Mouse (Mus musculus) heart, postnatal 0 days (tissue): Measurements from ENCODE around the gene Mre11a. TPM values are rescaled to one million over a fixed set of nuclear protein-coding genes. Genes with fewer than 3 reads are reported as not detected.

Experiments used
- ATAC-seq: fragments of 200-750 bp; cut with Nextera tagmentation; 2 replicates; pipeline ENCODE4 v1.8.0; 2017; ENCODE audit warnings: low read depth, moderate number of reproducible peaks, moderate library complexity; ENCODE audit not compliant: insufficient read depth
- DNase-seq: peaks from one replicate; pipeline ENCODE4 v3.0.0-alpha.2; 2016; ENCODE audit warnings: low spot score
- H3K27ac ChIP-seq: fragments of 300-500 bp; sonication (generic); 2 replicates; pipeline ENCODE4 v1.5.1; 2014; ENCODE audit warnings: low read depth, mild to moderate bottlenecking
- H3K27me3 ChIP-seq: fragments of 300-500 bp; sonication (generic); 2 replicates; pipeline ENCODE4 v1.6.1; 2014; ENCODE audit warnings: low read length, mixed read lengths; ENCODE audit not compliant: control insufficient read depth, insufficient read depth
- H3K36me3 ChIP-seq: fragments of 300-500 bp; sonication (generic); replicated peaks from 2 replicates; pipeline ENCODE4 v1.6.1; 2014; ENCODE audit warnings: low read length, mixed read lengths; ENCODE audit not compliant: control insufficient read depth, insufficient read depth
- H3K4me1 ChIP-seq: fragments of 300-500 bp; sonication (generic); 2 replicates; pipeline ENCODE4 v1.6.1; 2014; ENCODE audit warnings: antibody characterized with exemption; ENCODE audit not compliant: control insufficient read depth, insufficient read depth
- H3K4me2 ChIP-seq: fragments of 300-500 bp; sonication (generic); 2 replicates; pipeline ENCODE4 v1.6.1; 2014; ENCODE audit warnings: low read depth, mild to moderate bottlenecking, low read length, moderate library complexity
- H3K4me3 ChIP-seq: fragments of 300-500 bp; sonication (generic); 2 replicates; pipeline ENCODE4 v1.5.1; 2014; ENCODE audit warnings: low read depth, low read length
- H3K9ac ChIP-seq: fragments of 300-500 bp; sonication (generic); replicated peaks from 2 replicates; pipeline ENCODE4 v1.6.1; 2014; ENCODE audit warnings: low read depth, low read length, mixed read lengths
- H3K9me3 ChIP-seq: fragments of 300-500 bp; sonication (generic); replicated peaks from 2 replicates; pipeline ENCODE4 v1.6.1; 2016; ENCODE audit warnings: low read length; ENCODE audit not compliant: control insufficient read depth
- CTCF ChIP-seq: IDR thresholded peaks from 2 replicates; pipeline ENCODE4 v1.5.1; 2016; ENCODE audit warnings: antibody characterized with exemption, control low read depth, low read depth
- EP300 ChIP-seq: IDR thresholded peaks from 2 replicates; pipeline ENCODE4 v1.6.1; 2016; ENCODE audit warnings: antibody characterized with exemption, low read depth
- WGBS: fragments of 180-500 bp; shearing (Covaris S2); extraction: QIAGEN DNeasy Blood & Tissue Kit; methylation state at CpG from one replicate; pipeline ENCODE4 v1.1.7; 2014; 5-methylcytosine and 5-hydroxymethylcytosine counted together
- polyA plus RNA-seq: library from polyadenylated mRNA; unstranded; fragments of >200 nt; fragmentation: Nextera tagmentation; extraction: Ambion mirVana; gene quantifications from 2 replicates; pipeline ENCODE4 v1.2.1, GENCODE M21; 2015
- total RNA-seq: library from RNA; depleted of rRNA; stranded (reverse); fragments of >200 nt; gene quantifications from 2 replicates; pipeline ENCODE4 v1.2.3, GENCODE M21; 2014; ENCODE audit warnings: low replicate concordance

Gene Mre11a
- total and polyA plus RNA-seq, 2 experiments from 2014 or later: 6.4 to 8.2 TPM

DNA sequence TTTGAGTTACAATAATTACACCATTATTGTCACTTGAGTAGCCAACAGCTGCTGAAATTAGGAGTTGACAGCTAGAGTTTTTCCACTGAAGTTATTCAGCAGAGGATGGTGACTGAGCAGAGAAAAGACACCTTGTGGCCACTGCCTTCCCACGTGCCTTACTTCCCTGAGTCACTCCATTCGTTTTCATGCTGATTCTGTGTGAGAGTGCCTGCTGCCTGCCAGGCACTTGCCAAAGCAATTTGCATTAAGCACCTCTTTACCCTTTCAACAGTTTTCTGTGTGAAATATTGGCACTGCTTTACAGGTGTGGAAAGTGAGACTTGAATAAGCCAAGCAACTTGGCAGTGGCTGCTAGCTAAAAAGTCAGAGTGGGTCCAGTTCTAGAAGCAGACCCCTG lies 43.4 kb downstream of the Mre11a start:
- H3K9me3 ChIP-seq: no peaks in the 10 kb centered on the region
- H3K27ac ChIP-seq: no peak overlapping the region
- no peak overlapping the region for H3K4me2 ChIP-seq
- no peak for TF ChIP-seq EP300
- TF ChIP-seq CTCF: no peak
- peaks cover 53% of the 10 kb centered on the region for H3K36me3 ChIP-seq
- no peak overlapping the region for H3K4me3 ChIP-seq
- WGBS: 47% methylated on average over 2 of the region's 2 CpGs
- ATAC-seq: no peak
- no peak for DNase-seq
- H3K4me1 ChIP-seq: no peaks in the 10 kb centered on the region
- no peak overlapping the region for H3K9ac ChIP-seq
- no peaks in the 10 kb centered on the region for H3K27me3 ChIP-seq

DNA sequence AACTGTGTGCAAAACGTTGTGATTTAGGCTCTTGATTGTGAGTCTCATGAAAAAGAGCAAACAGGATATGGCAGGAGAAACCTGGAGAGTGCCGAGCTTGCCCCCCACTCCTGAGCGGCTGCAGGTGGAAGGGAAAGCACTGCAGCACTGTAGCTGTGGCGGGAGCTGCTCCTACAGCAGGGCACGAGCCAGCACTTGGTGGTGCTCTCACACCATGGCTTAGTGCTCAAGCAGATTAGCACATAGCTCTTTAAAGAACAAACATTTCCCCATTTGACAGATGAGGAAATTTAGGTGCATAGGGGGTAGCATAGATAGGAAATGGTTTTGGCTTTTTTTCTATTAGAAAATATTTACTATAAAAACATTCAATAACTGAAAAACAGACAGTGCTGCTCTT lies 47.6 kb downstream of the Mre11a start:
- no peaks in the 10 kb centered on the region for H3K4me1 ChIP-seq
- H3K9me3 ChIP-seq: no peaks in the 10 kb centered on the region
- H3K9ac ChIP-seq: no peak overlapping the region
- 79% methylated on average over 5 of the region's 5 CpGs for WGBS
- TF ChIP-seq EP300 (no peak), CTCF (peak; percentile 20; the same call in 1 of the 2 replicates)
- no peak overlapping the region for H3K4me2 ChIP-seq
- peaks cover 63% of the 10 kb centered on the region for H3K36me3 ChIP-seq
- no peak overlapping the region for H3K4me3 ChIP-seq
- DNase-seq (no peak), ATAC-seq (no peak)
- H3K27ac ChIP-seq: no peak overlapping the region
- no peaks in the 10 kb centered on the region for H3K27me3 ChIP-seq

GRCm38 (mm10) chr9:14835335-14836075 lies 51.1 kb downstream of the Mre11a start:
- DNase-seq: no peak
- no peaks in the 10 kb centered on the region for H3K9me3 ChIP-seq
- H3K4me2 ChIP-seq: no peak overlapping the region
- H3K27me3 ChIP-seq: no peaks in the 10 kb centered on the region
- 80% methylated on average over 6 of the region's 6 CpGs for WGBS
- no peaks in the 10 kb centered on the region for H3K4me1 ChIP-seq
- H3K36me3 ChIP-seq: peaks cover 48% of the 10 kb centered on the region
- TF ChIP-seq EP300: no peak
- no peak overlapping the region for H3K9ac ChIP-seq
- no peak overlapping the region for H3K27ac ChIP-seq
- ATAC-seq: no peak; the same call in 1 of the 2 replicates
- no peak overlapping the region for H3K4me3 ChIP-seq

DNA sequence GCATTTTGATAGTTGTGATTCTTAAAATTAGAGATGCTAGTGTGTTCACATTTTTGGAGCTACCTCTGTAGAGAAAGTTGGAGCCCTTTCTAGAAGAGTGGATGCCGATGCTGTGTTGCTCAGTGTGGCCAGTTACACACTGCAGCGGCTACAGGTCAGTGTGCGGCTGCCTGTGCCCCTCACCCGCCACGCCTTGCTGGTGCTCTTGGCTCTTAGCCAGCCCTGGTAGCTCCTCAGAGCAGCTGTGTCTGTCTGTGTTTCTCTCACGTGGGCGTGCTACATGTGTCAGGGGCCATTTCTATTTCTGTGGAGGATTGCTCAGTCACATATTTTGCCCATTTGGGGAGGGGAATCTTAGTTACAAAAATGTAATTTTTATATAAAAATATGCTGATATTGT lies 55.1 kb downstream of the Mre11a start:
- WGBS: 29% methylated on average over 7 of the region's 7 CpGs
- Histone ChIP-seq H3K36me3 (peaks cover 16% of the 10 kb centered on the region; the same call in 1 of the 2 replicates), H3K9me3 (no peaks in the 10 kb centered on the region), H3K4me1 (no peaks in the 10 kb centered on the region), H3K9ac (no peak overlapping the region), H3K27me3 (no peaks in the 10 kb centered on the region), H3K27ac (no peak overlapping the region), H3K4me3 (no peak overlapping the region), H3K4me2 (peak overlapping the region; percentile 28)
- DNase-seq: peak; percentile 45
- peak; percentile 71 for ATAC-seq
- no peak for TF ChIP-seq CTCF
- TF ChIP-seq EP300: no peak

DNA sequence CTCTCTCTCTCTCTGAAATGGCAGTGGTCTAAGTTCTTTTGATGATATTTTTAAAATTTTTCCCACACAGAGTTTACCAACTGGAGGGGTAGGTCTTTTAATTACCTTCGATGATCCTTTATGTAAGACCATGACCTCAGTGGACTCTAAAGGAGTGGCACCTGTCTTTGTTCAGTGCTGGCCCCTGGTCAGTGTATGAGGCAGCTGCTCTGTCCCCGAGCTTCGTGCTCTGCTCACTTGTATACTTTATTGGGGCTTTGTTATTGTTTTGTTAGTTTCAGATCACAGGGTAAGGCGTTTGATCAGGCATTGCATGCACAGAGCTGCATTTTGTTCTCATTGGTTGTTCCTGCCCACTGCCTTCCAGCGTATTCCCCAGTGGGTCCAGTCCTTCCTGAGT lies 55.5 kb downstream of the Mre11a start:
- Histone ChIP-seq H3K9me3 (no peaks in the 10 kb centered on the region), H3K4me2 (no peak overlapping the region), H3K27ac (no peak overlapping the region), H3K4me1 (no peaks in the 10 kb centered on the region), H3K9ac (no peak overlapping the region), H3K36me3 (peaks cover 12% of the 10 kb centered on the region; the same call in 1 of the 2 replicates), H3K4me3 (no peak overlapping the region), H3K27me3 (no peaks in the 10 kb centered on the region)
- no peak for DNase-seq
- TF ChIP-seq CTCF (no peak), EP300 (no peak)
- WGBS: 87% methylated on average over 5 of the region's 5 CpGs
- 0 out of 2 replicates have a peak, but pooled peaks have one; percentile 21 for ATAC-seq
